Mouse (Mus musculus) testis, postnatal 14 days (tissue): ENCODE measurements around the gene Gm10974.

Experiments used
- DNase-seq: peaks from one replicate; pipeline ENCODE4 v3.0.0; 2021; ENCODE audit warnings: low spot score

Gene Gm10974

GRCm38 (mm10) chr7:66359044-66359443, 6.7 kb upstream of the Gm10974 start:
- DNase-seq = no peak

DNA sequence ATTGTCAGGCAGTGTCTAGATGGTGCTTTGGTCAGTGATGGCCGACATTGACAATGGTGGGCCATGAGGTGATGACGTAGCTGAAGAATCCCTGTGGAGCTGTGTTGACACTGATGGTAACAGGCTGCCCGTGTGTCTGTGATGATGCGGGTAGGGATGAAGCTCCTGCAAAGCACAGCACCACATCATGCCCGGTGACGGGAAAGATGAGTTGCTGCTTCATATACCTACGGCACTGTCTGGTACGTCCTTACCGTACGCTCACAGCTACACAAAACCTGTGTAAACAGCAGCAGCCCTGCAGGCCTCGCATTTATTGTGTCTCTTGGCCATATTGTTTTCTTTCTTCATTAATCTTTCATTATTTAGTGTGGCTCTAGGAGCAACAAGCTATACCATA, 1.2 kb upstream of the Gm10974 start:
- no peak for DNase-seq

- no peak for DNase-seq
These were observed 294 bp upstream of the Gm10974 start for GRCm38 (mm10) chr7:66365411-66365810.

GRCm38 (mm10) chr7:66369071-66369933, 3.6 kb downstream of the Gm10974 start:
- no peak for DNase-seq

DNA sequence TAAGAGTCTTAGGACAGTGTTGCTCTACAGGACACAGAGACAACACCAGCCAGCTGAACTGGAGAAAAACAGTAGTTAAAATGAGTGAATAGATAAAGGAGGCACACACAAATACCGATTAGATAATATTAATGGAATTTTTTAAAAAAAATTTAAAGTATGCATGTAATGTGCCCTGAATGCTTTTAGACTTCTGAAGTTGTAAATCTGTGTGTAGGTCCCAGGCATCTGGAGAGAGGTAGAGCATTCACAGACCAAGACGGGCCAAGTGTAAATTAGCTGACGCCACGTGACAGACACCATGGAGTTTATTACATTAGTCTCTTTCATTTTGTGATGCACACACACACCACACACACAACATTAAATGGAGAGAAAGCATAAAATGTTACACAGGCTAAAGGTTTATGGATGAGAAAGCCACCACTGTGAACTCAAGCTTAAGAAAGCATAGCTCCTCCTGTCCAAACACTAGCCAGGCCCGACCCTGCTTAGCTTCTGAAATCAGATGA, 4.3 kb downstream of the Gm10974 start:
- no peak for DNase-seq

GRCm38 (mm10) chr7:66370970-66371369, 5.3 kb downstream of the Gm10974 start:
- no peak for DNase-seq

- no peak for DNase-seq
These were observed 7.7 kb downstream of the Gm10974 start for GRCm38 (mm10) chr7:66373391-66373790.

- no peak for DNase-seq
These were observed 10.0 kb downstream of the Gm10974 start for GRCm38 (mm10) chr7:66375736-66376135.

GRCm38 (mm10) chr7:66376560-66376959, 10.9 kb downstream of the Gm10974 start:
- no peak for DNase-seq

GRCm38 (mm10) chr7:66384213-66384612, 18.5 kb downstream of the Gm10974 start:
- DNase-seq = no peak

- no peak for DNase-seq
These were observed 19.2 kb downstream of the Gm10974 start for GRCm38 (mm10) chr7:66384891-66385290.

DNA sequence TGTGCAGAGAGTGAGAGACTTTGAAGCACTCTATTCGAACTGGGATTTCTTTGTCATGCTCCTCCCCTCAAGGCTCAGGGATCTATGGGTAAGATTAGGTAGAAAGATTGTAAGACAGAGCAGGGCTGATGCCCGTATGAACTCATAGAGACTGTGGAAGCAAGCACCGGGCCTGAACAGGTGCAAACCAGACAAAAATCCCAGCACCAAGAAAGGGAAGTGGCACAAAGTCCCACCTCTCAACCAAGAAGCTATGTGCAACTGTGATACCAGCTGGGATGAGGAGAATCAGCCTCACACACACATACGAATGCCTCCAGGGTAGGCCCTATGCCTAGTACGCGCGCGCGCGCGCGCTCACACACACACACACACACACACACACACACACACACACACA, 20.1 kb downstream of the Gm10974 start:
- no peak for DNase-seq

DNA sequence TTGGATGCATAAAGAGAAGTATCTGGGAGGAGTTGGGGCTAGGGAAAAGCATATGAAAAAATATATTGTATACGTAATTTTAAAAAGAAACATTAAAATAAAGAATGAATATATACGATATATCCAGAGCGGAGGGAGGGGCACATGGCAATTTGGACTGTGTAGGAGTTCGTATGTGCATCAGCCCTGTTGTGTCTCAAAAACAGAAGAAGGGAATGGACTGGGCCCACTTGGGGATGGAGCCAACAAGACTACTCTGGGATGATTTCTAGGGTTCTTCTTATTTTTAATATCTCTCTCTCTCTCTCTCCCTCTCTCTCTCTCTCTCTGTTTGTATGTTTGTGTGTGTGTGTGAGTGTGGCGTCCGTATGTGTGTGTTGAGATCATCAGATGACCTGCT, 20.7 kb downstream of the Gm10974 start:
- DNase-seq = no peak

GRCm38 (mm10) chr7:66387419-66387812, 21.7 kb downstream of the Gm10974 start:
- peak; percentile 19 for DNase-seq

DNA sequence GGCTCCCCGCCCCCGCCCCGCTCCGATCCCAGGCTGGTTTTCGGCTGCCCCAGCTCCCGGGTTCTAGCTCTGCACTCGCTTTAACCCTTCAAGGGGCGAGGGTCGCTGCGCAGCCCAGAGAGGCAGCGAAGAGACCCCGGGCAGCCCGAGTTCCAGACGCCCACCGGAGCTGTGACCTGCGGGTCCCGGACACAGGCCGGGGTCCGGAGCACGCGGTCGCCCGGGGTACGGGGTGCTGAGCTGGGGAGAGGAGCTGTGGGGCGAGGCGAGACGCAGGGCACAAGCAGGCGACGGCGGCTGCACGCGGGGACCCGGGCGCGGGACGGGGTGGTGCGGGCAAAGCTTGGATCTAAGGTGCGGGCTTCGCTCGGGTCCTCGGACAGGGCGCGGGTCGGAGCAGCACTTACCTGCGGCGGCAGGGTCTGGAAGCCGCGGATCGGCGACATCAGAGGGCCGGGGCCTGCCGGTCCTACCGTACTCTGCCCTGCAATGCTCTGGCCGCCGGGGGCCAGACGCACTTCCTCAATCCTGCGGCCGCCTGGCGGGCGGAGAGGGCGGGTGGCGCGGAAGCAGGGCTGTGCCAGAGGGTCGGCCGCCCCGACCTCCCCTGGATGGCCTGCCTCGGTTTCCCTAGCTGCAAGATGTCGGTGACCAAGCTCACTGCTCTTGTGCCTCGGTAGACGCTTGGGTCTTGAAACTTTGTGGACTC, 22.3 kb downstream of the Gm10974 start, which contains the start of gene Lrrk1:
Lrrk1 (minus strand) TSS at position 538 of the 709 bp plus-strand sequence.
- DNase-seq = no peak

- DNase-seq = no peak
These were observed 23.2 kb downstream of the Gm10974 start for GRCm38 (mm10) chr7:66388621-66389532.

GRCm38 (mm10) chr7:66397288-66397687, 31.6 kb downstream of the Gm10974 start:
- DNase-seq = no peak

DNA sequence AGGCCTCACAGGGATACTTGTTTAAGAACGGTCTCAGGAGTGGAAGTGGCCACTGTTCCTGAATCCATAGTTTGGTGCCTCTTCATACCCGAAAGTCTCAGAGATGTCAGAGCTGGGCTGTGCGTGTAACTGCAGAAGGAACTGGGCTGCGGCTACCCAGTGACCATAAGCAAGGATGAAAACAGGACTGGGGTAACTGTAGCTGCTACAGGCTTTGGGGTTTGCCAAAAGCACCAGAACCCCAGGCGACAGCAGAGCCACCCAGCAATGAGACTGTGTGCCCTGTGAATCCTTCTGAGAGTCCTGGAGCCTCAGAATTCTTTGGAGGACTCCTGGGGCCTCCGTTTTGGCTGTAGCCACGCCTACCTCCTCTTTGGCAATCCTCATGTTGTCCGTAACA, 35.9 kb downstream of the Gm10974 start:
- DNase-seq = no peak

- no peak for DNase-seq
These were observed 37.2 kb downstream of the Gm10974 start for GRCm38 (mm10) chr7:66402876-66403275.

DNA sequence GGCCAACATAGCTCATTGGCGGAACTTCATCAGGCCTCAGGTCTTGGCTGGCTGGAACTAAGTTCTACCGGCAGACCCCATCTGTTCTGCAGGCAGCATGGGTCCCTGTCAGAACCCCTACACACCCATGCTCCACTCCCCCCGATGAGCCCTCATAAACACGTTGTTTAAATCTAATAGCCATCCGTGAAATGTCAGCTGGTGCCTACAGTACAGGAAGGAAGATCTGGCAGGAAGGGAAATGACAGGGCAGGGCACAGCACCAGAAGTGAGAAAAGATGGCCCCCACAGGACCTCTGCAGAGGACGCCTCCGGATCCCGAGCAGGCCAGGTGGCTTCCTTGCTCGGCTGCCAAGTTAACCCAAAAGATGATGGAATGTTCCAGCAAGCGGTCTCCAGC, 38.4 kb downstream of the Gm10974 start:
- no peak for DNase-seq

DNA sequence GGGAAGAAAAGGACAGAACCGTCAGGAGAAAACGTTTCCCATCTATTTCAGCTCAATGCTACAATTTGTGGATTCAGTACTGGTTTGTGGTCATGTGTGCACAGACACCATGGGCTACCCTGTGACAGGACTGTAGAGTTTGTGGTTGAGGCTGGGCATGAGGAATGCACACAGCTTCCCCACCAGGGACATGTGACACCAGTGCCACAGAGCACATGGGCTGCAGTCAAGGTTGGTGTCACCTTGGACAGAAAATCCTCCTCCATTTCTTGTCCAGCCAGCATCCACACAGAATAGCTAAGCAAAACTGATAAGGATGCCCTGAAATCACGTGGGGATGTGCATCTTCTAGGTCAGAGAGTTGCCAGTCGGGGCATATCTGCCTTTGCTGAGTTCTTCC, 39.1 kb downstream of the Gm10974 start:
- DNase-seq = no peak

GRCm38 (mm10) chr7:66405541-66405940, 39.8 kb downstream of the Gm10974 start:
- peak; percentile 60 for DNase-seq
